Mouse (Mus musculus): ENCODE measurements at regions not wholly inside any gene's neighbourhood (a gene's known extent, or its start where the extent isn't known, plus 50 kb on each side); places are given as distances from the start of the nearest gene placed in this dataset.
"Not testable (repeated sequence)": the region's sequence is repeated elsewhere in the genome, so short reads cannot be mapped to it uniquely, and the experiment has no call there.

- DNase-seq (ENCODE audit: low spot score) = no peak
These were observed 115.2 kb upstream of the Shb start for GRCm38 (mm10) chr4:45647514-45647913.

DNA sequence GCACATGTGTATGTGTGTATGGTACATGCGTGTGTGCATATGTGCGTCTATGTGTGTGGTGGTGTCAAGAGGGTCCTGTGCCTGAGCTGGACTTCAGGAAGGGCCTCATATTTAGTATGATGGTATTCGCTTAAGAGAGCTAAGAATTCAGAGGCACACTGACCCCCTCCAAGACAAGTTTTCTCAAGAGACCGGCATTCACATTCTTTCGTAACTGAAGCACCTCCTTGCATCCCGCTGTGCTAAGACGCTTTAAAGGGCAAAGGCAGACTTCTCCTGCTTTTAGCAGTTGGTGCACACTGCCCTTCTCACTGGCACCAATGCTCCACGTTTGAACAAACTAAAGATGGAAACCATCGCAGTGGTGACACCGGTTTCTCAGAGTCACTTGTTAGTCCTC, 110.3 kb upstream of the Shb start:
- DNase-seq (ENCODE audit: low spot score) = no peak

DNA sequence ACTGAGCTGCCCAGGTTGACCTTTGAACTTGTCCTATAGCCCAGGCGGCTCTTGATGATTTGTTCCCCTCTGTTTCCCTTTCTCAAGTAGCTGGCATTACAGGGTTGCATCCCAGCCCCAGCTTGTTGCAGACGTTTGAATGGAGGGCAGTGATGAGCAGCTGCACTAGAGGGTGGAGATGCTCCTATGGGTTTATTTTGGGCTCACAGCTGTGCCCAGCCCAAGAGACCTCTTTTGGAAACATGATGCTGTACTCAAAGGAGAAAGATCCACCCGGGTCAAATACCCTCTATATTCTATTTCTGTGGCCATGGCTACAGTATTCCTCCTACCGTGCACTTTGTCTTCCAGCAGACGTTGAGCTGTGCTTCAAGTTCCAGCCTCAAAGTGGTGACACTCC, 109.0 kb upstream of the Shb start:
- DNase-seq (ENCODE audit: low spot score) = no peak

DNA sequence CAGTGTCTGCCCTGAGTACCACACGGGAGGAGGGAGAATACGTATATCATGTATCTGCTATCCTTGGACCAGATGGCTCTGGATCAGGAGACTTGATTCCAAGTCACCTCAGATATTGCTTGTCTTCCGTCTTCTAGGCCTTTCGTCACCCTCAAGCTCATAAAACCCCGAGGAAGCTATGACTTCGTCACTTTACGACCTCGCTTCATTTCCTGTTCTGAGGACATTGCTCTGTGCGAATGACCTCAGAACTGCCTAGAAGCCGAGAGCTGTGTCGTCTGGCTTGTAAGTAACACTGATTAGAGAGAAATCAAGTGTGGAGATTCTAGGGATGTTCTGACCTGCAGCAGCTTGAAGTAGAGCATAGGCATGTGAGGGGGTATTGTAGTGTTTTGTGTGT, 108.4 kb upstream of the Shb start:
- DNase-seq (ENCODE audit: low spot score) = no peak

GRCm38 (mm10) chr4:45639397-45640034, 107.2 kb upstream of the Shb start:
- no peak for DNase-seq (ENCODE audit: low spot score)

DNA sequence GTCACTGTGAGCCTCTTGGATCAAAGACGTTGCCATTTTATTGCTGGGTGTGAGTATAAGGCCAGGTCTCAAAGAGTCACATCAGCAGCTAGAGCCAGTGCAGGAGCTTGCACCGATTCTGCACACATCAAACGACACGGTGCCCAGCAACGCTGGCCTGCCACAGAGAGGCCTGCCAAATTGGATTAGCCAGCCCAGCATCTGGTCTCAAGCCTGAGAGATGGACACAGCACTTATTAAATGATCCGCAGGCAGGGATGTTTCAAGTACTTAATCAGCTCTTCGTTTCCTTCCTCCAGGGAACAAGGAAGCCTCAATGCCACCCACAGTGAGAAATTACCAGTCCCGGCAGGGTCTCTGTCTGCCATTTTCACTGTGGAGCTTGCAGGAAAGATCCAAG, 106.1 kb upstream of the Shb start:
- no peak for DNase-seq (ENCODE audit: low spot score)

- DNase-seq (ENCODE audit: low spot score) = no peak
These were observed 99.2 kb upstream of the Shb start for GRCm38 (mm10) chr4:45631276-45632045.

- DNase-seq (ENCODE audit: low spot score) = no peak
These were observed 93.4 kb upstream of the Shb start for GRCm38 (mm10) chr4:45625633-45626032.

DNA sequence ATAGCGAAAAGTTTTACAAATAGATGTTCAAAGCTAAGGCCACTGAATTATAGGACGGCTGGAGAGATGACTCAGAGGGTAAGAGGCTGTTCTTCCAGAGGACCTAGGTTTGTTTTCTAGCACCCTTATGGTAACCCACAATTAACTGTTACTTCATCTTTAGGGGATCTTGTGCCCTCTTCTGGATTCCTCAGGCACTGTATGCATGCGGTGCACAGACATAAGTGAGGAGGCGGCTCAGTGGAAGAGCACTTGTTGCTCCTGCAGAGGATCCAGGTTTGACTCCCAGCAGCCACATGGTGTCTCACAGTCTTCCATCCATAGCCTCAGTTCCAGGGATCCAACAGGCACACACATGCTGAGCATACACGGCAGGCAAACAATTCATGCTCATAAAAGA, 89.7 kb upstream of the Shb start:
- no peak for DNase-seq (ENCODE audit: low spot score)

GRCm38 (mm10) chr4:45617126-45617525, 84.9 kb upstream of the Shb start:
- no peak for DNase-seq (ENCODE audit: low spot score)

GRCm38 (mm10) chr4:45613498-45613897, 81.2 kb upstream of the Shb start:
- not testable (repeated sequence) for DNase-seq (ENCODE audit: low spot score)

DNA sequence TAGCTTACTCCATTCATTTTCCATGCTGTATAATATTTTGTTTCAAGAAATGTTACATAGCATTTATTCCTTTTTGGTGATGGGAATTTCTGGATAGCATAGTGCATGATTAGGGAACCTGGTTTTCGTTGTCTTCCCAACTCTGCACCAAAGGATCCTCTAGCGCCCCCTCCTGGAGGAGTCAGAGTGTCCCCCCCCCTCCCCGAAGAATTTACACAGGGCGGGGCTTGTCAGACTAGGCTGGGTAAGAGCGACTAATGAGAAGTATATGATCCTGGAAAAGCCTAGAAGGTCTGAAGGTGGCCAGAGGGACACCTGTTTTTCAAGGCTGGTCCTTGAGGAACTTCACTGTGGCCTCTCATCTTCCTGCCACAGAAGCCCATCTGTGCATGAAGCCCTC, 79.9 kb upstream of the Shb start:
- no peak for DNase-seq (ENCODE audit: low spot score)

DNA sequence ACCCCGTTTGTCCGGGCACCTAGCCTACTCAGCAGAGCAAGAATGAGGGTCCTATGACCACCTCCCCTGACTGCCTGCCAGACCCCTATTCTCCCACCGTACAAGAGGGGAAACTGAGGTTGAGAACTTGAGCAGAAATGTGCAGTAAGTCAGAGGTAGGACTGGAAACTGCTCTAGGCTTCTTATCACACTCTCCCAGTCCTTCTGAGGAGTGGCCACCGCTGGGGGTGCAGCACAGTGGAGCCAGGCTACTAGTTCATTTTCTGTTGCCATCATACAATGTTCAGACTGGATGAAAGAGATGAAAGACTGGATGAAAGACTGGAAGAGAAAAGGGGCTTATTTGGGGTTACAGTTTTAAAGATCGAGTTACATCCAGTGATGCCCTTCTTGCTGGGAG, 78.7 kb upstream of the Shb start:
- no peak for DNase-seq (ENCODE audit: low spot score)

DNA sequence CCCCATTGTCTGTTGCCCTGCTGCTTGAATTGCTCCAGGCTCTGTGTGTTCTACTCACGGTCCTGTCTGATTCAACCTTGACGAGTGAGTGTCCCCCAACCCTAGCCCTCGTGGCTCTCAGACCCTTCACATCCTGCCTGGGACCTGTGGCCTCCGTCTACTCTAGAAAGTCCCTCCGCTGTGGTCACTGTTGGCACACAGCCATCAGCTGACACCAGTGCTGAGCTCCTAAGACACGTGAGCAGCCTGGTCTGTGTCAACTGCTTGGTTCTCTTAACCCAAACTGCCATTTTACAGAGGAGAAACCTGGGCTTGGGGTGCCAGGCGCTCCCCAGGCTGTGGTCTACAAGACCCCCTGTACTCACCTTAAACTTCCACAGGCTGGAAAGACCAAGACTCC, 74.3 kb upstream of the Shb start:
- DNase-seq (ENCODE audit: low spot score) = no peak

- no peak for DNase-seq (ENCODE audit: low spot score)
These were observed 73.4 kb upstream of the Shb start for GRCm38 (mm10) chr4:45605681-45606080.

DNA sequence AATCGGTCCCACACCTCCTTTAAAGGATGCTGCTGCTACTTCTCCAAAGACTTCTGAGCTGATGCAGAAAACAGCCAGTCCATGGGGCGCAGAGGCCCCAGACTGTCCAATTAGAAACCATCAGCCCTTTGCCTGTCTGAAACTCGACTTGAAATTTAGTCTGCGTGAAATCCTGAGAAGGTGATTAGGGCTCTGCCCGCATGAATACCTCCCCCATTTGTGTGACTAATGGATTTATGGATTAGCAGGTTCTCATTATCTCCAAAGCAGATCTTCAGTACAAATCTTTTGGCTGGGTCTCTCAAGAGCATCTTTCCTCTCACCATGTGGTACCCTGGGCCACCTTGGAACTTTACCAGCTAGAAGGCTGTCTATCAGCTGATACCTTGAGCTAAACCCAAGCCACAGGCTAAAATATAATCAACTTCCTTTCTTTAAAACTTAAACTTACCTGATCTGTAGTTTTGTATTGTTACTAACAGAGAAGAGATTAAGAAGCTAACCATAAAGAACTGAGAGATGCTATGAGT, 72.1 kb upstream of the Shb start:
- no peak for DNase-seq (ENCODE audit: low spot score)

GRCm38 (mm10) chr4:45600520-45600919, 68.2 kb upstream of the Shb start:
- no peak for DNase-seq (ENCODE audit: low spot score)

DNA sequence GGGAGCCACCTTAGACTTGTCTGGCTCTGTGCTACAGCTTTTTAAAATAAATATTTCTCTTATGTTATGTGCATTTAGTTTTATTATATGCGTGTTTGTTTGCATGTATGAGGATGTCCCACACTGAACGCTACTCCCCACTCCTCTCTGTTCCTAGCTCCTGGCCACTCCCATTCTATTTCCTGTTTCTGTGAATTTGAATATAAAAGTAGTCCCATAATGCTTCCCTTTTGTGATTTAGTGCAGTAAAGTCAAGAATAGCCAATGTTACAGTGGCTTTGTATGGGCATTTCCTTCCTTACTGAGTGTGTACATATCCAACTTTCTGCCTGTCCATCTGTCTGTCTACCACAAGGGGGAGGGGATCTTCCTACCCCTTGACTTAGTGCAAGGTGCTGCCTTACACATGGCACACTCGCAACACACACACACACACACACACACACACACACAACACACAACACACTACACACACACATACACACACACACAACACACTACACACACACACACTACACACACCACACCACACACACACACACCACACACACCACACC, 61.2 kb upstream of the Shb start:
- DNase-seq (ENCODE audit: low spot score) = no peak

DNA sequence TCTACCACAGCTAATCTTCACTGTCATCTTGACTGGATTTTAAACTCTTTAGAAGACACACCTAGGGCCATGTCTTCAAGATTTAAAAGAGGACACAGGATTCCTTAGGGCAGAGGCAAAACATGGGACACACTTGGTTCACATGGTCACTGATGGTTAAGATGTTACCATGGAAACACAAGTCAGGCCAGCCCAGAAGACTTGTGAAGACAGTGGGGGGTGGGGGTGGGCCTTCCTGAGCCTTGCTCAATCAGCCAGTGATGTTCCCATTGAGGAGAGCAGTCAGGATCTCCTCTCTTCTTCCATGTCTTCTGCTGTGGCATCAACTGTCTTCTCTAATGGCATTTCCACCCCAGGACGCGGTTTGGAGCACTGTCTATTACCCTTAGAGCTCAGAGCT, 60.5 kb upstream of the Shb start:
- no peak for DNase-seq (ENCODE audit: low spot score)

- no peak for DNase-seq (ENCODE audit: low spot score)
These were observed 59.4 kb upstream of the Shb start for GRCm38 (mm10) chr4:45591405-45592315.

DNA sequence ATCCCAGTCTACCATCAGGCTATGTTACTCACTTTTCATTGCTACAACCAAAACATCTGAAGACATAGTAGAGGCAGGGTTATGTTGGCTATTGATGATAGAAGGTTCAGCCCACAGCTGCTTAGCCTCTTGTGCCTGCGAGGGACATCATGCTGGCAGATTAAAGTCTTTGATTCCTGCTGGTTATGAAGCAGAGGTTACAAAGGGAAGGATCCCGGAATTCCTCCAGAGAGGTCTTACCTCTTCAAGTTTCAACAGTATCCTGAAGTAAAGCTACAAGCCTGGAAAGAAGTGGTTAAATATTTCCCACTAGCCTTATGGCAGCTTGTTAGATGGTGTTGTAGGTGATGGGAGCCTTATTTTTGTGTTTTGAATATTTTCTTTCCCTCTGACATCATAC, 58.6 kb upstream of the Shb start:
- no peak for DNase-seq (ENCODE audit: low spot score)

DNA sequence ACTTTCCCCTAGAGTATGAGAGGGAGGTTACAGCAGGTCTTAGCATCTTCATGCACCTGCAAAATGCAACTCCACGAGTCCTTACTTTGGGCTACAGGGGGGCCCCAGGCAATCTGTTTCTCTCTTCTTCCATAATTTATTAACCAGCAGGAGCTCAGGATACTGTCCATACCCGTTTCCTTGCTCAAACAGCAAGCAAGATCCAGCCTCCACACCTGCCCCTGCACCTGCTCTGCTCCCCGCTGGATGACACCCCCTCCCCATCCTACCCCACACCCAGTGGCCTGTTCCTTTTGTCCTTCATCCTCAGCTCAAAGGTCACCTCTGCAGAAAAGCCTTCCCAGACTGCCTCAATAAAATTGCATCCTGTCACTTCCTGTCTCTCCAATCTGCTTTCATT, 56.1 kb upstream of the Shb start:
- DNase-seq (ENCODE audit: low spot score) = no peak
